Mouse (Mus musculus): ENCODE measurements around the gene Noxred1. TPM values are rescaled to one million over a fixed set of nuclear protein-coding genes. Genes with fewer than 3 reads are reported as not detected.

Gene Noxred1
- total and polyA plus RNA-seq, 3 experiments = 0.17 to 0.19 TPM; not detected in 1

GRCm38 (mm10) chr12:87175194-87175946, 63.2 kb downstream of the Noxred1 start:
- Histone ChIP-seq H3K4me1 (ENCODE audit: control insufficient read depth in 1 of 2, insufficient read depth in 2 of 2, low read length in 2 of 2) (no peaks in the 10 kb centered on the region), H3K4me3 (ENCODE audit: control insufficient read depth in 1 of 2, insufficient read depth in 1 of 2, low read depth in 2 of 2, low read length in 2 of 2) (no peak overlapping the region), H3K79me2 (ENCODE audit: control insufficient read depth, insufficient read depth, low read length, poor library complexity) (no peaks in the 10 kb centered on the region), H3K9ac (ENCODE audit: control insufficient read depth, low read depth, low read length, poor library complexity, severe bottlenecking) (no peak overlapping the region), H3K27me3 (ENCODE audit: control insufficient read depth in 1 of 2, insufficient read depth in 2 of 2, low read length in 2 of 2) (no peaks in the 10 kb centered on the region), H3K9me3 (replicated peaks; ENCODE audit: insufficient read depth, low read length) (no peaks in the 10 kb centered on the region), H3K36me3 (ENCODE audit: control insufficient read depth in 1 of 2, insufficient read depth in 2 of 2, low read length in 2 of 2) (no peaks in the 10 kb centered on the region; a peak in 1 of 4 replicates), H3K27ac (ENCODE audit: control insufficient read depth, low read depth, low read length) (no peak overlapping the region)
- no peak for TF ChIP-seq RAD21 (IDR thresholded peaks at IDR 0.05; ENCODE audit: low read depth, low read length)
- no peak for TF ChIP-seq KAT2A (conservative IDR thresholded peaks at IDR 0.05; ENCODE audit: low read depth, low read length)
- TF ChIP-seq RCOR1 (IDR thresholded peaks at IDR 0.05; ENCODE audit: low read depth, low read length) = no peak
- no peak for TF ChIP-seq NRF1 (IDR thresholded peaks at IDR 0.05; ENCODE audit: insufficient read depth, low read depth, low read length, poor library complexity, severe bottlenecking)
- TF ChIP-seq MAFK (IDR thresholded peaks at IDR 0.05; ENCODE audit: borderline replicate concordance, low read depth, low read length) = no peak
- TF ChIP-seq TBP (IDR thresholded peaks at IDR 0.05; ENCODE audit: low read depth, low read length) = no peak
- TF ChIP-seq MYB (IDR thresholded peaks at IDR 0.05; ENCODE audit: low read depth, low read length) = no peak
- TF ChIP-seq SMC3 (IDR thresholded peaks at IDR 0.05; ENCODE audit: low read depth, low read length) = no peak
- DNase-seq (ENCODE audit: low read depth, low spot score) = no peak

Other genes with a start within 250 kb of the Noxred1 start
- not detected in 2 replicates for gene Zdhhc22, start 248.3 kb downstream of the Noxred1 start, total RNA-seq (2012; rRNA removed)
- gene Zdhhc22, start 248.3 kb downstream of the Noxred1 start, polyA plus RNA-seq (2012; ENCODE audit: insufficient read depth in 1 of 2, insufficient read length in 2 of 2, low read depth in 1 of 2, low replicate concordance in 2 of 2, missing spikeins in 1 of 2) = under 1 TPM in 1 of 2 experiments, not detected in 1; 0.10 TPM
- 0.04 TPM in 1 of 2 replicates, not detected in the other for gene Tmem63c, start 217.4 kb downstream of the Noxred1 start, total RNA-seq (2012; rRNA removed)
- not detected for gene Tmem63c, start 217.4 kb downstream of the Noxred1 start, polyA plus RNA-seq (2012; ENCODE audit: insufficient read depth in 1 of 2, insufficient read length in 2 of 2, low read depth in 1 of 2, low replicate concordance in 2 of 2, missing spikeins in 1 of 2)
- not detected in 2 replicates for gene Ngb, start 136.2 kb downstream of the Noxred1 start, total RNA-seq (2012; rRNA removed)
- gene Ngb, start 136.2 kb downstream of the Noxred1 start, polyA plus RNA-seq (2012; ENCODE audit: insufficient read depth in 1 of 2, insufficient read length in 2 of 2, low read depth in 1 of 2, low replicate concordance in 2 of 2, missing spikeins in 1 of 2) = not detected
- gene Gstz1, start 91.6 kb downstream of the Noxred1 start, total RNA-seq (2012; rRNA removed) = 16.3 and 18.0 TPM in 2 replicates
- gene Gstz1, start 91.6 kb downstream of the Noxred1 start, polyA plus RNA-seq (2012; ENCODE audit: insufficient read depth in 1 of 2, insufficient read length in 2 of 2, low read depth in 1 of 2, low replicate concordance in 2 of 2, missing spikeins in 1 of 2) = 10 to 100 TPM in 1 of 2 experiments, not detected in 1; 33.3 TPM
- gene Pomt2, start 90.8 kb downstream of the Noxred1 start, total RNA-seq (2012; rRNA removed) = 10.2 and 11.1 TPM in 2 replicates
- 10 to 100 TPM in 1 of 2 experiments, not detected in 1; 12.9 TPM for gene Pomt2, start 90.8 kb downstream of the Noxred1 start, polyA plus RNA-seq (2012; ENCODE audit: insufficient read depth in 1 of 2, insufficient read length in 2 of 2, low read depth in 1 of 2, low replicate concordance in 2 of 2, missing spikeins in 1 of 2)
- gene Samd15, start 39.0 kb downstream of the Noxred1 start, total RNA-seq (2012; rRNA removed) = 0.20 and 0.62 TPM in 2 replicates
- gene Samd15, start 39.0 kb downstream of the Noxred1 start, polyA plus RNA-seq (2012; ENCODE audit: insufficient read depth in 1 of 2, insufficient read length in 2 of 2, low read depth in 1 of 2, low replicate concordance in 2 of 2, missing spikeins in 1 of 2) = 10 to 100 TPM in 1 of 2 experiments, not detected in 1; 24.0 TPM
- 4.7 and 5.0 TPM in 2 replicates for gene Tmed8, start 38.3 kb downstream of the Noxred1 start, total RNA-seq (2012; rRNA removed)
- 1 to 10 TPM in 1 of 2 experiments, not detected in 1; 6.9 TPM for gene Tmed8, start 38.3 kb downstream of the Noxred1 start, polyA plus RNA-seq (2012; ENCODE audit: insufficient read depth in 1 of 2, insufficient read length in 2 of 2, low read depth in 1 of 2, low replicate concordance in 2 of 2, missing spikeins in 1 of 2)
- gene Vipas39, start 27.5 kb upstream of the Noxred1 start, total RNA-seq (2012; rRNA removed) = 18.2 and 19.7 TPM in 2 replicates
- gene Vipas39, start 27.5 kb upstream of the Noxred1 start, polyA plus RNA-seq (2012; ENCODE audit: insufficient read depth in 1 of 2, insufficient read length in 2 of 2, low read depth in 1 of 2, low replicate concordance in 2 of 2, missing spikeins in 1 of 2) = 10 to 100 TPM in 1 of 2 experiments, not detected in 1; 23.0 TPM
- gene Ahsa1, start 27.7 kb upstream of the Noxred1 start, total RNA-seq (2012; rRNA removed) = 414 and 424 TPM in 2 replicates
- 100 to 1,000 TPM in 1 of 2 experiments, not detected in 1; 403 TPM for gene Ahsa1, start 27.7 kb upstream of the Noxred1 start, polyA plus RNA-seq (2012; ENCODE audit: insufficient read depth in 1 of 2, insufficient read length in 2 of 2, low read depth in 1 of 2, low replicate concordance in 2 of 2, missing spikeins in 1 of 2)
- gene Ism2, start 61.0 kb upstream of the Noxred1 start, total RNA-seq (2012; rRNA removed) = not detected in 2 replicates
- gene Ism2, start 61.0 kb upstream of the Noxred1 start, polyA plus RNA-seq (2012; ENCODE audit: insufficient read depth in 1 of 2, insufficient read length in 2 of 2, low read depth in 1 of 2, low replicate concordance in 2 of 2, missing spikeins in 1 of 2) = not detected
- gene Sptlc2, start 149.6 kb upstream of the Noxred1 start, total RNA-seq (2012; rRNA removed) = 61.6 and 64.6 TPM in 2 replicates
- gene Sptlc2, start 149.6 kb upstream of the Noxred1 start, polyA plus RNA-seq (2012; ENCODE audit: insufficient read depth in 1 of 2, insufficient read length in 2 of 2, low read depth in 1 of 2, low replicate concordance in 2 of 2, missing spikeins in 1 of 2) = 10 to 100 TPM in 1 of 2 experiments, not detected in 1; 75.9 TPM
- gene Slirp, start 205.2 kb upstream of the Noxred1 start, total RNA-seq (2012; rRNA removed) = 166 and 174 TPM in 2 replicates
- gene Slirp, start 205.2 kb upstream of the Noxred1 start, polyA plus RNA-seq (2012; ENCODE audit: insufficient read depth in 1 of 2, insufficient read length in 2 of 2, low read depth in 1 of 2, low replicate concordance in 2 of 2, missing spikeins in 1 of 2) = 100 to 1,000 TPM in 1 of 2 experiments, not detected in 1; 182 TPM
- 31.4 and 41.4 TPM in 2 replicates for gene Alkbh1, start 205.3 kb upstream of the Noxred1 start, total RNA-seq (2012; rRNA removed)
- gene Alkbh1, start 205.3 kb upstream of the Noxred1 start, polyA plus RNA-seq (2012; ENCODE audit: insufficient read depth in 1 of 2, insufficient read length in 2 of 2, low read depth in 1 of 2, low replicate concordance in 2 of 2, missing spikeins in 1 of 2) = 10 to 100 TPM in 1 of 2 experiments, not detected in 1; 48.9 TPM
- gene Snw1, start 233.5 kb upstream of the Noxred1 start, total RNA-seq (2012; rRNA removed) = 88.1 and 108 TPM in 2 replicates
- gene Snw1, start 233.5 kb upstream of the Noxred1 start, polyA plus RNA-seq (2012; ENCODE audit: insufficient read depth in 1 of 2, insufficient read length in 2 of 2, low read depth in 1 of 2, low replicate concordance in 2 of 2, missing spikeins in 1 of 2) = 10 to 100 TPM; 40.8 to 92.1 TPM